Mouse (Mus musculus) kidney, adult 2 months (tissue): Measurements from ENCODE around the gene Cbr3.

Experiments
- CTCF ChIP-seq: fragments of 200-500 bp; conservative IDR thresholded peaks from 2 replicates; pipeline ENCODE4 v1.5.1; 2011; ENCODE audit warnings: low read depth, mild to moderate bottlenecking, control low read depth, low read length, moderate library complexity, mixed read lengths; ENCODE audit not compliant: insufficient read depth, insufficient read length
- POLR2A ChIP-seq: fragments of 200-500 bp; IDR thresholded peaks from one replicate; pipeline ENCODE4 v1.6.1; 2011; ENCODE audit warnings: low read depth, low read length, control low read depth

DNA sequence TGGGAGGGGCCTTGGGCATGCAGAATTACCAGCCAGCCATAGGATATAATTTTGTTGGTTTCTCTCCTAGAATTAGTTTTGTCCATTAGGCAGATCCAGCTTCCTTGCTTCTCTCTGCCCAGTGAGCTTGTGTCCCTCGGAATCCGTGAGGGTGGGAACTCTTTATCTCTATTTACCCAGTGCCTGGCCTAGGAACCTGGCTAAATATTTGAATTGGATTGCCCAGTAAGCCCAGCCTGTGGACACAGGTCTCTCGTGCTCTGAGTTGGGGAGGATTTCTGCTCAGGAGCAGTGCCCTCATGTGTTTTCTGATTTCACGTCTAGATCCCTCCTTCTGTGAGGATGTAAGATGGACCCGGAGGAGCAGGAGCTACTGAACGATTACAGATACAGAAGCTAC is 32.8 kb downstream of the Cbr3 start:
- TF ChIP-seq CTCF (no peak), POLR2A (no peak)
